Mouse (Mus musculus) forebrain, embryonic 15.5 days (tissue): Measurements from ENCODE around the gene Olfr1204. TPM values are rescaled to one million over a fixed set of nuclear protein-coding genes. Genes with fewer than 3 reads are reported as not detected.

ENCODE experiments used
- ATAC-seq: fragments of 200-750 bp; cut with Nextera tagmentation; replicated peaks from 2 replicates; pipeline ENCODE4 v1.8.0; 2017; ENCODE audit warnings: mild to moderate bottlenecking, moderate TSS enrichment, moderate library complexity
- H3K27ac ChIP-seq: fragments of 300-500 bp; sonication (generic); replicated peaks from 2 replicates; pipeline ENCODE4 v1.5.1; 2015; ENCODE audit warnings: mild to moderate bottlenecking, inconsistent platforms
- H3K27me3 ChIP-seq: fragments of 300-500 bp; sonication (generic); 2 replicates; pipeline ENCODE4 v1.6.1; 2015; ENCODE audit warnings: inconsistent platforms
- H3K36me3 ChIP-seq: fragments of 300-500 bp; sonication (generic); 2 replicates; pipeline ENCODE4 v1.6.1; 2015; ENCODE audit warnings: mild to moderate bottlenecking, inconsistent platforms
- H3K4me1 ChIP-seq: fragments of 300-500 bp; sonication (generic); 2 replicates; pipeline ENCODE4 v1.6.1; 2015; ENCODE audit warnings: inconsistent platforms
- H3K4me2 ChIP-seq: fragments of 300-500 bp; sonication (generic); replicated peaks from 2 replicates; pipeline ENCODE4 v1.6.1; 2015; ENCODE audit warnings: mild to moderate bottlenecking, inconsistent platforms
- H3K4me3 ChIP-seq: fragments of 300-500 bp; sonication (generic); 2 replicates; pipeline ENCODE4 v1.5.1; 2015; ENCODE audit warnings: mild to moderate bottlenecking, inconsistent platforms
- H3K9ac ChIP-seq: fragments of 300-500 bp; sonication (generic); replicated peaks from 2 replicates; pipeline ENCODE4 v1.6.1; 2015; ENCODE audit warnings: mild to moderate bottlenecking, inconsistent platforms
- H3K9me3 ChIP-seq: fragments of 300-500 bp; sonication (generic); 2 replicates; pipeline ENCODE4 v1.6.1; 2016; ENCODE audit warnings: inconsistent platforms
- WGBS: fragments of 180-500 bp; shearing (Covaris S2); methylation state at CpG from one replicate; pipeline ENCODE4 v1.1.7; 2015; ENCODE audit warnings: mixed read lengths; 5-methylcytosine and 5-hydroxymethylcytosine counted together
- polyA plus RNA-seq: library from polyadenylated mRNA; unstranded; fragments of >200 nt; fragmentation: Nextera tagmentation; extraction: Ambion mirVana; gene quantifications from 2 replicates; pipeline ENCODE4 v1.2.1, GENCODE M21; 2015

Gene Olfr1204
- not detected in 2 replicates for polyA plus RNA-seq

DNA sequence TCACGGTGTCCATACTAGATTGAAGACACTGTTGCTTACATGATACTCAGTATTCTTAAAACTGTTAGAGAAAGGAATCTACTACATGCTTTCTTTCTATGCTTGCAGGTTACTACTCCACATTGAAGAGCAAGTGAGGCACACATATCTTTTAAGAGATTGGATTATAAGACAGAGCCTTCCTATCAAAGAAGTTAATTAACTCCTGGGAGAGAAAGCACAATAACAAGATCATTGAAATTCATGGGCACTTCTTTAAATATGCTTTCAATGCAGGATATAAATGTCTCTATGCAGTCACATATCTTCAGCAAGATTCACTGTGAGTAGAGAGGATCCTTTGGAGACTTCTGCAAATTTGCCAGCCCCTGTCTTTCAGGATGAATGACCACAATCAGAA is at the start of gene Olfr1204:
Gene Olfr1204 (plus strand): TSS at position 301 of the 400 bp plus-strand sequence.
- H3K27me3 ChIP-seq = no peaks in the 10 kb centered on the region
- no peaks in the 10 kb centered on the region for H3K4me1 ChIP-seq
- no peak within 1 kb of the TSS for H3K27ac ChIP-seq
- no peaks in the 10 kb centered on the region for H3K9me3 ChIP-seq
- no peaks in the 10 kb centered on the region for H3K36me3 ChIP-seq
- 96% methylated on average over 1 of the region's 1 CpGs for WGBS
- no peak within 1 kb of the TSS for H3K4me3 ChIP-seq
- H3K4me2 ChIP-seq = no peak within 1 kb of the TSS
- no peak within 1 kb of the TSS for H3K9ac ChIP-seq
- ATAC-seq = no peak

DNA sequence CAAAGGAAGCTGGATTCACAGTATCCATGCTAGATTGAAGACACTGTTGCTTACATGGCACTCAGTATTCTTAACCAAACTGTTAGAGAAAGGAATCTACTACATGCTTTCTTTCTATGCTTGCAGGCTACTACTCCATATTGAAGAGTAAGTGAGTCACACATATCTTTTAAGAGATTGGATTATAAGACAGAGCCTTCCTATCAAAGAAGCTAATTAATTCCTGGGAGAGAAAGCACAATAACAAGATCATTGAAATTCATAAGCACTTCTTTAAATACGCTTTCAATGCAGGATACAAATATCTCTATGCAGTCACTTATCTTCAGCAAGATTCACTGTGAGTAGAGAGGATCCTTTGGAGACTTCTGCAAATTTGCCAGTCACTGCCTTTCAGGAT is 34.9 kb upstream of the Olfr1204 start, which contains the start of gene Olfr1202:
Gene Olfr1202 (plus strand): TSS at position 301 of the 400 bp plus-strand sequence.
- Histone ChIP-seq H3K9me3 (no peaks in the 10 kb centered on the region), H3K4me1 (no peaks in the 10 kb centered on the region), H3K9ac (no peak within 1 kb of the TSS), H3K27me3 (no peaks in the 10 kb centered on the region), H3K27ac (no peak within 1 kb of the TSS), H3K4me2 (no peak within 1 kb of the TSS), H3K36me3 (no peaks in the 10 kb centered on the region), H3K4me3 (no peak within 1 kb of the TSS)
- no peak for ATAC-seq
- WGBS = 71% methylated on average over 1 of the region's 1 CpGs

- ATAC-seq = no peak
- Histone ChIP-seq H3K9me3 (no peaks in the 10 kb centered on the region), H3K4me3 (no peak within 1 kb of the TSS), H3K36me3 (no peaks in the 10 kb centered on the region), H3K9ac (no peak within 1 kb of the TSS), H3K4me1 (no peaks in the 10 kb centered on the region), H3K27me3 (no peaks in the 10 kb centered on the region), H3K4me2 (no peak within 1 kb of the TSS), H3K27ac (no peak within 1 kb of the TSS)
- 87% methylated on average over 2 of the region's 2 CpGs for WGBS
Observed at GRCm38 (mm10) chr2:88829437-88829836, 19.7 kb upstream of the Olfr1204 start, which contains the start of gene Olfr1205. Gene Olfr1205 (plus strand): TSS chr2:88829737.

DNA sequence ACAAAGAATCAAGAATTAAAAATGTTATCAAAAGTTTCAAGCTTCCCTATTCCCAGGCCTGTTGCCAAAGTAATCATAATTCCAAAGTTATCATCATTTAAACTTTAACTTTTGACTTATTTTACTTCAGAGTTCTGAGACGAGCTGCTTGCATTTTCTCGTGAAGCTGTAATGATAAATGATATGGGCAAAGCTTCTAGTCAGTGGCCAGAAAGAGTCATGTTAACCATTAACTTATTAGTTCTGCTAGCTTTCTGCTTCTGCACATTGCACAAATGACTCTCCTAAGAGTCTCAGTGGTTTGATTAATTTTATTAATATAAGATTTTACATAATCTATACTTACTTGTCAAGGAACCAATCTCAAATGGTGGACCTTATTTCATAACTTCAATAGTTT is 10.6 kb upstream of the Olfr1204 start:
- Histone ChIP-seq H3K27me3 (no peaks in the 10 kb centered on the region), H3K9ac (no peak overlapping the region), H3K4me2 (no peak overlapping the region), H3K4me1 (no peaks in the 10 kb centered on the region), H3K27ac (no peak overlapping the region), H3K36me3 (no peaks in the 10 kb centered on the region), H3K4me3 (no peak overlapping the region), H3K9me3 (no peaks in the 10 kb centered on the region)
- no peak for ATAC-seq
- 92% methylated on average over 2 of the region's 2 CpGs for WGBS

GRCm38 (mm10) chr2:88862931-88863330 is 13.8 kb downstream of the Olfr1204 start, which contains the start of gene Olfr1206:
Gene Olfr1206 (plus strand): TSS chr2:88863231.
- ATAC-seq = no peak
- Histone ChIP-seq H3K27ac (no peak within 1 kb of the TSS), H3K9me3 (no peaks in the 10 kb centered on the region), H3K9ac (no peak within 1 kb of the TSS), H3K4me2 (no peak within 1 kb of the TSS), H3K4me3 (no peak within 1 kb of the TSS), H3K4me1 (no peaks in the 10 kb centered on the region), H3K27me3 (no peaks in the 10 kb centered on the region), H3K36me3 (no peaks in the 10 kb centered on the region)
- WGBS = 83% methylated on average over 2 of the region's 2 CpGs

GRCm38 (mm10) chr2:88902211-88902610 is 53.1 kb downstream of the Olfr1204 start, which contains the start of gene Olfr1208:
Gene Olfr1208 (minus strand): TSS chr2:88902311.
- Histone ChIP-seq H3K4me3 (no peak within 1 kb of the TSS), H3K9me3 (no peaks in the 10 kb centered on the region), H3K4me2 (no peak within 1 kb of the TSS), H3K27me3 (no peaks in the 10 kb centered on the region), H3K4me1 (no peaks in the 10 kb centered on the region), H3K9ac (no peak within 1 kb of the TSS), H3K27ac (no peak within 1 kb of the TSS), H3K36me3 (no peaks in the 10 kb centered on the region)
- ATAC-seq = no peak

Other genes with a start within 250 kb of the Olfr1204 start
- gene Olfr1191-ps1, start 208.8 kb upstream of the Olfr1204 start, polyA plus RNA-seq = not detected in 2 replicates
- gene Olfr1192-ps1, start 200.8 kb upstream of the Olfr1204 start, polyA plus RNA-seq = not detected in 2 replicates
- gene Olfr1193, start 173.7 kb upstream of the Olfr1204 start, polyA plus RNA-seq = not detected in 2 replicates
- not detected in 2 replicates for gene Olfr1195, start 160.1 kb upstream of the Olfr1204 start, polyA plus RNA-seq
- gene Olfr1196, start 144.7 kb upstream of the Olfr1204 start, polyA plus RNA-seq = not detected in 2 replicates
- gene Olfr1197, start 116.9 kb upstream of the Olfr1204 start, polyA plus RNA-seq = not detected in 2 replicates
- gene Olfr1198, start 97.9 kb upstream of the Olfr1204 start, polyA plus RNA-seq = not detected in 2 replicates
- not detected in 2 replicates for gene Olfr1199, start 88.8 kb upstream of the Olfr1204 start, polyA plus RNA-seq
- gene Olfr1200, start 78.8 kb upstream of the Olfr1204 start, polyA plus RNA-seq = not detected in 2 replicates
- not detected in 2 replicates for gene Olfr1201, start 56.3 kb upstream of the Olfr1204 start, polyA plus RNA-seq
- gene Olfr1202, start 34.8 kb upstream of the Olfr1204 start, polyA plus RNA-seq = not detected in 2 replicates
- gene Olfr1205, start 19.6 kb upstream of the Olfr1204 start, polyA plus RNA-seq = not detected in 2 replicates
- not detected in 2 replicates for gene Olfr1206, start 13.9 kb downstream of the Olfr1204 start, polyA plus RNA-seq
- not detected in 2 replicates for gene Olfr1208, start 53.0 kb downstream of the Olfr1204 start, polyA plus RNA-seq
- gene Olfr1209, start 65.9 kb downstream of the Olfr1204 start, polyA plus RNA-seq = not detected in 2 replicates
- gene Olfr1211, start 88.8 kb downstream of the Olfr1204 start, polyA plus RNA-seq = not detected in 2 replicates
- gene Olfr1212, start 104.7 kb downstream of the Olfr1204 start, polyA plus RNA-seq = not detected in 2 replicates
- gene Gm13762, start 131.0 kb downstream of the Olfr1204 start, polyA plus RNA-seq = not detected in 2 replicates
- not detected in 2 replicates for gene Olfr1214, start 143.4 kb downstream of the Olfr1204 start, polyA plus RNA-seq
- gene Olfr1215, start 157.7 kb downstream of the Olfr1204 start, polyA plus RNA-seq = not detected in 2 replicates
- not detected in 2 replicates for gene Olfr1216, start 169.0 kb downstream of the Olfr1204 start, polyA plus RNA-seq
- gene Olfr1217, start 182.8 kb downstream of the Olfr1204 start, polyA plus RNA-seq = not detected in 2 replicates
- gene Olfr1218, start 211.9 kb downstream of the Olfr1204 start, polyA plus RNA-seq = not detected in 2 replicates
- gene Olfr1219, start 234.2 kb downstream of the Olfr1204 start, polyA plus RNA-seq = not detected in 2 replicates